Mouse (Mus musculus) bone marrow macrophage, adult 2 months (primary cell): Measurements from ENCODE around the gene Dut.

ENCODE experiments used
- CTCF ChIP-seq: IDR thresholded peaks from 2 replicates; pipeline ENCODE4 v1.5.1; 2012; ENCODE audit warnings: low read depth, mild to moderate bottlenecking, low read length, moderate library complexity
- POLR2A ChIP-seq: IDR thresholded peaks from 2 replicates; pipeline ENCODE4 v1.6.1; 2012; ENCODE audit warnings: mild to moderate bottlenecking, low read depth, low read length, borderline replicate concordance

DNA sequence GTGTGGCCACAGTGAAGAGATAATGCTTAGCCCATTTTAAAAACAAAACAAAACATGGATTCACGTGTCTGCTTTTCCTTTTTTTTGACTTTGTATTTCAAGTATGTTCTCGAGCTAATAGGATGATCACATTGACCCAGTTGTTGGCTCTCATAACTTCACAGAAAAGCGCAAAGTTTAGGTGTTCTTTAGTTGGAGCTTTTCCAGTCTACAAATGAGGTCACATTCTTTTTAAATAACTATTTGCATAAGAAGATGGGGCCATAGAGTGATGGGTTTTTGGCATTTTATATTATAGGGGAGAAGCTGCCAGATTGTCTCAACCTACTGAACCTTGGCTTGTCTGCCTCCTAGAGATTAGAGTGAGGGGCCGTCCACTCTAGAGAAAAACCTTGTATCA lies 2.3 kb downstream of the Dut start:
- TF ChIP-seq CTCF: no peak
- no peak for TF ChIP-seq POLR2A
